Mouse (Mus musculus): ENCODE measurements around the gene Furin. TPM values are rescaled to one million over a fixed set of nuclear protein-coding genes. Genes with fewer than 3 reads are reported as not detected.

The Furin gene
- total and polyA plus RNA-seq, 3 experiments: 21.3 to 30.4 (median 25.1) TPM

DNA sequence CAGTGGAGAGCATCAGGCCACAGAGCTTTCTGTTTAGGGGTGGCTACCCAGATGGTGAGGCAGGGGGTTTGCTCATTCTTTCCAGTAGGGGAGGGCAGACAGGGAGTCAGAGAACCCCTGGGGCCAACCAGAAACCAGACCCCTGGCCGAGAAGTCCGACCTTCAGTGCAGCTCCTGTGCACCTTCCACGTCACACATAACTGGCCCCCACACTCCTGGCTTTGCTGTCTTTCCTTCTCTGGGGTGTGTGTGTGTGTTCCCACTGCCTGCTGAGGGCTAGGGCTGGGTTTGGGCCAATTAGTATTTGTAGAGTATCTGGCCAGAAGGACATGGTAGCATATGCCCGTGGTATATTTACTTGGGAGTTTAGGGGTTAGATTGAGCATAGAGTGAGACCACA lies 45.1 kb upstream of the Furin start:
- ATAC-seq (ENCODE audit: extremely low read depth, insufficient number of reproducible peaks, low FRiP score, poor library complexity, severe bottlenecking): no peak
- Histone ChIP-seq H3K4me1 (ENCODE audit: insufficient read depth, low read depth, low read length) (peaks cover 67% of the 10 kb centered on the region), H3K27me3 (ENCODE audit: insufficient read depth, low read length) (no peaks in the 10 kb centered on the region), H3K36me3 (replicated peaks) (peaks cover 44% of the 10 kb centered on the region), H3K9me3 (replicated peaks) (no peaks in the 10 kb centered on the region), H3K4me3 (ENCODE audit: low read depth, low read length) (peak overlapping the region; percentile 48; the same call in 1 of the 2 replicates)
- DNase-seq (ENCODE audit: low spot score): peak; percentile 32
- no peak for TF ChIP-seq POLR2AphosphoS5 (IDR thresholded peaks at IDR 0.05; ENCODE audit: insufficient replicate concordance, low read depth, low read length)

DNA sequence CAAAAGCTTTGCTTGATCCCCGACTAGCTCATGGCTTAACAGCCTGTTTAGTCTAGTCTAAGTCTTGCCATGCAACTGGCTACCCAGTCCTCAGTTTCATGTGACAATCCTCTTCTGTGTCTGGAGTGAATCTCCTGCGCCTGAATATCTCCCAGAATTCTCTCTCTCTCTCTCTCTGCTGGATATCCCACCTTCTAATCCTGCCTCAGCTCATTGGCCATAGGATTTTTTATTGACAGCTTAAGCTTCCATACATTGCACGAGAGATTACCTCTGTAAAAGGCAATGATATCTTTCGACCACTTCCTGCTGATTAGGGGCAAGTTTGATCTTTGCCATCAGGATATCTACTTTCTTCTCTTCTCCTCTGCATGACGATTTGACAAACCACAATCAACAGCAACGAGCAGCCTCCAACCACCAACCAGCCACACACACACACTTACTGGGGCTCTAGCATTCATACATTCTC lies 44.4 kb upstream of the Furin start:
- Histone ChIP-seq H3K27me3 (ENCODE audit: insufficient read depth, low read length) (no peaks in the 10 kb centered on the region), H3K36me3 (replicated peaks) (peaks cover 37% of the 10 kb centered on the region), H3K9me3 (replicated peaks) (no peaks in the 10 kb centered on the region), H3K4me1 (ENCODE audit: insufficient read depth, low read depth, low read length) (peaks cover 74% of the 10 kb centered on the region), H3K4me3 (ENCODE audit: low read depth, low read length) (no peak overlapping the region; the same call in 1 of the 2 replicates)
- TF ChIP-seq POLR2AphosphoS5 (IDR thresholded peaks at IDR 0.05; ENCODE audit: insufficient replicate concordance, low read depth, low read length) (no peak), TAL1 (conservative IDR thresholded peaks at IDR 0.05; ENCODE audit: low read depth, low read length) (no peak), GATA2 (IDR thresholded peaks at IDR 0.05; ENCODE audit: borderline replicate concordance, low read depth, low read length) (no peak), CTCF (IDR thresholded peaks at IDR 0.05; ENCODE audit: low read depth, low read length) (no peak), GATA1 (IDR thresholded peaks at IDR 0.05; ENCODE audit: borderline replicate concordance, low read length) (no peak)
- peak; percentile 71 for ATAC-seq (ENCODE audit: extremely low read depth, insufficient number of reproducible peaks, low FRiP score, poor library complexity, severe bottlenecking)
- DNase-seq (ENCODE audit: low spot score): peak; percentile 33

GRCm38 (mm10) chr7:80447336-80447735 lies 42.1 kb upstream of the Furin start:
- Histone ChIP-seq H3K4me3 (ENCODE audit: low read depth, low read length) (no peak overlapping the region), H3K4me1 (ENCODE audit: insufficient read depth, low read depth, low read length) (peaks cover 80% of the 10 kb centered on the region), H3K27me3 (ENCODE audit: insufficient read depth, low read length) (peaks cover 3% of the 10 kb centered on the region; the same call in 1 of the 2 replicates), H3K9me3 (replicated peaks) (no peaks in the 10 kb centered on the region), H3K36me3 (replicated peaks) (peaks cover 15% of the 10 kb centered on the region)
- no peak for ATAC-seq (ENCODE audit: extremely low read depth, insufficient number of reproducible peaks, low FRiP score, poor library complexity, severe bottlenecking)
- TF ChIP-seq GATA1 (IDR thresholded peaks at IDR 0.05; ENCODE audit: borderline replicate concordance, low read length) (no peak), POLR2AphosphoS5 (IDR thresholded peaks at IDR 0.05; ENCODE audit: insufficient replicate concordance, low read depth, low read length) (no peak), TAL1 (conservative IDR thresholded peaks at IDR 0.05; ENCODE audit: low read depth, low read length) (no peak), CTCF (IDR thresholded peaks at IDR 0.05; ENCODE audit: low read depth, low read length) (no peak)
- no peak for DNase-seq (ENCODE audit: low spot score)

- H3K9me3 ChIP-seq (replicated peaks): no peaks in the 10 kb centered on the region
- H3K27me3 ChIP-seq (ENCODE audit: insufficient read depth, low read length): peaks cover 4% of the 10 kb centered on the region; the same call in 1 of the 2 replicates
- no peak for TF ChIP-seq CTCF (IDR thresholded peaks at IDR 0.05; ENCODE audit: low read depth, low read length)
- TF ChIP-seq TAL1 (conservative IDR thresholded peaks at IDR 0.05; ENCODE audit: low read depth, low read length): no peak
- TF ChIP-seq GATA2 (IDR thresholded peaks at IDR 0.05; ENCODE audit: borderline replicate concordance, low read depth, low read length): no peak
- no peak for TF ChIP-seq POLR2AphosphoS5 (IDR thresholded peaks at IDR 0.05; ENCODE audit: insufficient replicate concordance, low read depth, low read length)
- TF ChIP-seq GATA1 (IDR thresholded peaks at IDR 0.05; ENCODE audit: borderline replicate concordance, low read length): no peak
- peaks cover 5% of the 10 kb centered on the region for H3K36me3 ChIP-seq (replicated peaks)
- peaks cover 78% of the 10 kb centered on the region for H3K4me1 ChIP-seq (ENCODE audit: insufficient read depth, low read depth, low read length)
- H3K4me3 ChIP-seq (ENCODE audit: low read depth, low read length): no peak overlapping the region
- ATAC-seq (ENCODE audit: extremely low read depth, insufficient number of reproducible peaks, low FRiP score, poor library complexity, severe bottlenecking) (no peak), DNase-seq (ENCODE audit: low spot score) (no peak)
Measured at GRCm38 (mm10) chr7:80446221-80446878, 41.1 kb upstream of the Furin start.

DNA sequence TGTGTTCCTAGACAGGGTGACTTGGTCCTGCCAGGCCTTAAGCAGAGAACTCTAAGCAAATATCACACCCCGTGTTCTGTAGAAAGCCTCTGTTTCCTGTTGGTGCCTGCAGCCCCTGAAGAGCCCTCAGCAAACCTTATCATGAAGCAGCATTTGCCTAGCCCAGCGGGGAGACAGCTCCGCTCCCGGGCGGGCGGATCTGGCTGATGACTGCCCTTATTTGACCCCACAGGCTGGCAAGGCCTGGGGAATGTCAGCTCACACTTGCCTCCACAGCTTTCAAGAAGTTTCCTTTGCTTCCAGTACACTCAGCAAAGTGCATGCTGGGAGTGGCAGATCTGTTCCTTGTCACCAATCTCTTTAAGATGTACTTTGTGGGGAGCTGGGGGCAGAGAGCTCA lies 40.3 kb upstream of the Furin start:
- DNase-seq (ENCODE audit: low spot score) (no peak), ATAC-seq (ENCODE audit: extremely low read depth, insufficient number of reproducible peaks, low FRiP score, poor library complexity, severe bottlenecking) (peak; percentile 55)
- Histone ChIP-seq H3K4me3 (ENCODE audit: low read depth, low read length) (peak overlapping the region; percentile 31; the same call in 1 of the 2 replicates), H3K4me1 (ENCODE audit: insufficient read depth, low read depth, low read length) (peaks cover 69% of the 10 kb centered on the region), H3K27me3 (ENCODE audit: insufficient read depth, low read length) (peaks cover 10% of the 10 kb centered on the region), H3K9me3 (replicated peaks) (no peaks in the 10 kb centered on the region), H3K36me3 (replicated peaks) (no peaks in the 10 kb centered on the region)
- TF ChIP-seq CTCF (IDR thresholded peaks at IDR 0.05; ENCODE audit: low read depth, low read length): no peak
- no peak for TF ChIP-seq TAL1 (conservative IDR thresholded peaks at IDR 0.05; ENCODE audit: low read depth, low read length)
- no peak for TF ChIP-seq GATA1 (IDR thresholded peaks at IDR 0.05; ENCODE audit: borderline replicate concordance, low read length)
- no peak for TF ChIP-seq POLR2AphosphoS5 (IDR thresholded peaks at IDR 0.05; ENCODE audit: insufficient replicate concordance, low read depth, low read length)
- no peak for TF ChIP-seq GATA2 (IDR thresholded peaks at IDR 0.05; ENCODE audit: borderline replicate concordance, low read depth, low read length)

GRCm38 (mm10) chr7:80444401-80445249 lies 39.4 kb upstream of the Furin start:
- Histone ChIP-seq H3K9me3 (replicated peaks) (no peaks in the 10 kb centered on the region), H3K4me3 (ENCODE audit: low read depth, low read length) (peak overlapping the region; percentile 25; the same call in 1 of the 2 replicates), H3K36me3 (replicated peaks) (no peaks in the 10 kb centered on the region), H3K4me1 (ENCODE audit: insufficient read depth, low read depth, low read length) (peaks cover 60% of the 10 kb centered on the region), H3K27me3 (ENCODE audit: insufficient read depth, low read length) (peaks cover 16% of the 10 kb centered on the region)
- ATAC-seq (ENCODE audit: extremely low read depth, insufficient number of reproducible peaks, low FRiP score, poor library complexity, severe bottlenecking) (peak; percentile 64), DNase-seq (ENCODE audit: low spot score) (peak; percentile 32)
- no peak for TF ChIP-seq GATA2 (IDR thresholded peaks at IDR 0.05; ENCODE audit: borderline replicate concordance, low read depth, low read length)
- no peak for TF ChIP-seq POLR2AphosphoS5 (IDR thresholded peaks at IDR 0.05; ENCODE audit: insufficient replicate concordance, low read depth, low read length)
- no peak for TF ChIP-seq CTCF (IDR thresholded peaks at IDR 0.05; ENCODE audit: low read depth, low read length)
- no peak for TF ChIP-seq TAL1 (conservative IDR thresholded peaks at IDR 0.05; ENCODE audit: low read depth, low read length)
- no peak for TF ChIP-seq GATA1 (IDR thresholded peaks at IDR 0.05; ENCODE audit: borderline replicate concordance, low read length)
